Mouse (Mus musculus): ENCODE data around the gene Gm49354. TPM values are rescaled to one million over a fixed set of nuclear protein-coding genes. Genes with fewer than 3 reads are reported as not detected.

The Gm49354 gene
- polyA plus RNA-seq, 1 experiment from 2014 or later, result not detected

Other genes with a start within 250 kb of the Gm49354 start
- 22.6 and 22.9 TPM in 2 replicates for gene Agtpbp1, start 197.0 kb downstream of the Gm49354 start, polyA plus RNA-seq (2014; fragmentation: Nextera tagmentation; extraction: Ambion mirVana)
- 99.2 and 118 TPM in 2 replicates for gene Naa35, start 197.0 kb downstream of the Gm49354 start, polyA plus RNA-seq (2014; fragmentation: Nextera tagmentation; extraction: Ambion mirVana)
- 179 TPM in 2 replicates for gene Golm1, start 106.4 kb downstream of the Gm49354 start, polyA plus RNA-seq (2014; fragmentation: Nextera tagmentation; extraction: Ambion mirVana)
- not detected in 2 replicates for gene 4921517D22Rik, start 88.1 kb downstream of the Gm49354 start, polyA plus RNA-seq (2014; fragmentation: Nextera tagmentation; extraction: Ambion mirVana)
- gene Spata31d1a, start 71.9 kb downstream of the Gm49354 start, polyA plus RNA-seq (2014; fragmentation: Nextera tagmentation; extraction: Ambion mirVana), result not detected in 2 replicates
- 0.05 TPM in 1 of 2 replicates, not detected in the other for gene Spata31d1b, start 70.0 kb downstream of the Gm49354 start, polyA plus RNA-seq (2014; fragmentation: Nextera tagmentation; extraction: Ambion mirVana)
- not detected in 2 replicates for gene Spata31d1d, start 50.5 kb downstream of the Gm49354 start, polyA plus RNA-seq (2014; fragmentation: Nextera tagmentation; extraction: Ambion mirVana)
- 0.19 and 0.34 TPM in 2 replicates for gene 1700014D04Rik, start 35.5 kb downstream of the Gm49354 start, polyA plus RNA-seq (2014; fragmentation: Nextera tagmentation; extraction: Ambion mirVana)
- gene Isca1, start 12.4 kb downstream of the Gm49354 start, polyA plus RNA-seq (2014; fragmentation: Nextera tagmentation; extraction: Ambion mirVana), result 131 and 146 TPM in 2 replicates
- gene Tut7, start 40.9 kb upstream of the Gm49354 start, polyA plus RNA-seq (2014; fragmentation: Nextera tagmentation; extraction: Ambion mirVana), result 47.2 and 48.7 TPM in 2 replicates

Measured in midbrain, embryonic 11.5 days (tissue).